Mouse (Mus musculus) brain, embryonic 14.5 days (tissue): Measurements from ENCODE around the gene Atp6v1a.

ENCODE experiments used
- CTCF ChIP-seq: fragments of 200-500 bp; IDR thresholded peaks from 2 replicates; pipeline ENCODE4 v1.5.1; 2012; ENCODE audit warnings: inconsistent platforms, mild to moderate bottlenecking, moderate library complexity, borderline replicate concordance; ENCODE audit not compliant: insufficient read depth, insufficient read length; ENCODE audit errors: extremely low read depth
- POLR2A ChIP-seq: fragments of 200-500 bp; IDR thresholded peaks from 2 replicates; pipeline ENCODE4 v1.6.1; 2012; ENCODE audit warnings: mild to moderate bottlenecking, inconsistent platforms, borderline replicate concordance; ENCODE audit not compliant: poor library complexity, insufficient read depth, insufficient read length, severe bottlenecking; ENCODE audit errors: extremely low read depth

DNA sequence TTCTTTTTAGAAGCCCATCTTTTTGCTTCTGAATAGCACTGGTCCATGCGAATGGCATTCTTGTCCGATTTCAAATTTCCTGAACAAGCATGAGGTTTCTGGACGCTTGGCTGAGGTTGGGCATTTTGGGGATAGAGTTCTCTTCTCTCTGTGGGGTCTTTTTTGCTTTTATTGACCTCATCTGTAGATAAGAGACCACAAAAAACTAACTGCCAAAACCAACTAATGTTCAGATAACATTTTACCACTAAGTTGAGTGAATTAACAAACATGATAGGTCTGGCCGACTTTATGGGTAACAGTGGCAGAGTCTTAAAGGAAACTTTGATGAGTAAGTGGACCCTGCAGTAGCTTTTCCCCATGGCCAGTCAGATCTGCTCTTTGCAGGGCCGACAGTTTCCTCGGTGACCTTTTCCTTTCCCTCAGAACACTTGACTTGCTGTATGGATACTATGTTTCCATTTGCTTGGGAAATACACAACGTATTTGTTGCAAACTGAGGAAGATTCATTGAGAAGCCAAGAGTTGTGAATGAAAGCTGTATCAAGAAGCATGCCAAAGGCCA, 34.5 kb upstream of the Atp6v1a start:
- no peak for TF ChIP-seq CTCF
- no peak for TF ChIP-seq POLR2A
